Mouse (Mus musculus) brain, embryonic 14.5 days (tissue): Measurements from ENCODE around the gene Nfkbil1. TPM values are rescaled to one million over a fixed set of nuclear protein-coding genes. Genes with fewer than 3 reads are reported as not detected.

ENCODE experiments used
- DNase-seq: peaks from one replicate; pipeline ENCODE4 v3.0.0-alpha.2; 2011; ENCODE audit warnings: low read depth
- CTCF ChIP-seq: fragments of 200-500 bp; IDR thresholded peaks from 2 replicates; pipeline ENCODE4 v1.5.1; 2012; ENCODE audit warnings: inconsistent platforms, mild to moderate bottlenecking, moderate library complexity, borderline replicate concordance; ENCODE audit not compliant: insufficient read depth, insufficient read length; ENCODE audit errors: extremely low read depth
- POLR2A ChIP-seq: fragments of 200-500 bp; IDR thresholded peaks from 2 replicates; pipeline ENCODE4 v1.6.1; 2012; ENCODE audit warnings: mild to moderate bottlenecking, inconsistent platforms, borderline replicate concordance; ENCODE audit not compliant: poor library complexity, insufficient read depth, insufficient read length, severe bottlenecking; ENCODE audit errors: extremely low read depth
- polyA plus RNA-seq: library from polyadenylated mRNA; depleted of rRNA; stranded (reverse); fragments of >200 nt; gene quantifications from 2 replicates; pipeline ENCODE4 v1.2.3, GENCODE M21; 2012; rRNA removed

Gene Nfkbil1
- 13.4 and 17.3 TPM in 2 replicates for polyA plus RNA-seq

- TF ChIP-seq CTCF (no peak), POLR2A (no peak)
- DNase-seq = peak; percentile 98
Measured at GRCm38 (mm10) chr17:35235614-35236389, at the start of gene Nfkbil1. TSS of gene Nfkbil1 (minus strand) at chr17:35235792.

- TF ChIP-seq CTCF = no peak
- no peak for TF ChIP-seq POLR2A
- no peak for DNase-seq
Measured at GRCm38 (mm10) chr17:35280276-35280675, 44.7 kb upstream of the Nfkbil1 start.

- no peak for TF ChIP-seq POLR2A
- DNase-seq = no peak
Measured at GRCm38 (mm10) chr17:35278957-35279688, 43.5 kb upstream of the Nfkbil1 start.

GRCm38 (mm10) chr17:35278049-35278448 lies 42.5 kb upstream of the Nfkbil1 start:
- no peak for DNase-seq
- TF ChIP-seq POLR2A (no peak), CTCF (no peak)

- no peak for DNase-seq
- TF ChIP-seq POLR2A (no peak), CTCF (no peak)
Measured at GRCm38 (mm10) chr17:35276304-35276864, 40.8 kb upstream of the Nfkbil1 start.

- peak; percentile 81 for DNase-seq
- no peak for TF ChIP-seq POLR2A
- peak; percentile 95 for TF ChIP-seq CTCF
Measured at GRCm38 (mm10) chr17:35274770-35275169, 39.2 kb upstream of the Nfkbil1 start.

- no peak for DNase-seq
Measured at GRCm38 (mm10) chr17:35272249-35272648, 36.7 kb upstream of the Nfkbil1 start.

GRCm38 (mm10) chr17:35269653-35270347 lies 34.2 kb upstream of the Nfkbil1 start:
- peak; percentile 71 for DNase-seq
- TF ChIP-seq POLR2A = no peak
- no peak for TF ChIP-seq CTCF

More at GRCm38 (mm10) chr17:35272249-35272648, 36.7 kb upstream of the Nfkbil1 start:
- no peak for TF ChIP-seq POLR2A
- TF ChIP-seq CTCF = no peak

- TF ChIP-seq CTCF (no peak), POLR2A (no peak)
- no peak for DNase-seq
Measured at GRCm38 (mm10) chr17:35267399-35268086, 32.0 kb upstream of the Nfkbil1 start.

GRCm38 (mm10) chr17:35263523-35263883 lies 27.9 kb upstream of the Nfkbil1 start:
- no peak for DNase-seq
- TF ChIP-seq POLR2A (no peak), CTCF (no peak)
